Mouse (Mus musculus): ENCODE results near the gene Plxna2.

Gene Plxna2

GRCm38 (mm10) chr1:194617918-194618317 is at the start of gene Plxna2:
TSS of gene Plxna2 (plus strand) at chr1:194618218.
- DNase-seq (ENCODE audit: low read depth): no peak

DNA sequence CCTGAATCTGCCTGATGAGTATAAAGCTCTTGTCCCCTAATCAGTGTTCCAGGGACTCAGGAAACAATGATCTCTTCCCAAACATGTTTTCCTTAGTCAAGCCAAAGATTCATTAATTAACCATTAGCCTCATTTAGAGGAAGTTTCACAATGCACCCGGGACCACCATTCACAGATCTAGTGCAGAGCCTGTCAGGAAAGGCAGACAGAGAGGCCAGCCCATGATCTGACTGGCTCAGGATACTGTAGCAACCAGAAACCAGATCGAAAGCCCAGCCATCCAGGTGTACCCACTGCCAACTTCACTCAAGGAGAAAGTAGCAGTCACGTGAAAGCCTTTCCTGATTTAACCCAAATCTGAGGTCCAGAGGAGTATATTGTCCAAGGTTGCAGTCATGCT is 44.1 kb upstream of the Plxna2 start:
- DNase-seq (ENCODE audit: low read depth): no peak

GRCm38 (mm10) chr1:194578270-194578669 is 39.7 kb upstream of the Plxna2 start:
- DNase-seq (ENCODE audit: low read depth): no peak

DNA sequence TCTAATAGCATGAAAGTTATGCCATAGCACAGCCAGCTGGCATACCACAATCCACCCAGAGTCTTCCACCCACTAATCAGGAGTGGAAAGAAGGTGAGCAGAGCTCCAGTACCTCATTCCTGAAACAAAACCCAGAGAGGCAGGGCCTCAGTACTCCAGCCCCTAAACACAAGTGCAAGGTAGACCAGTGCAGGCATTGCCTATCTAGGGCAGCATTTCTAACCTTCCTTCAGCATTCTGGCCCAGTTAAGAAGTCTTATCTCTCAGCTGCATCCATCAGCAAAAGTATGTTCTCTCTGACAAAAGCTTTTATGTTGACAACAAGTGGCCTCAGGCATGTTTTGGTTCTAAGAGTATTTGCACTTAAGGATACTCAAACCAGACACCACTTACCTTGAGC is 37.5 kb upstream of the Plxna2 start:
- DNase-seq (ENCODE audit: low read depth): no peak

GRCm38 (mm10) chr1:194586670-194587069 is 31.3 kb upstream of the Plxna2 start:
- DNase-seq (ENCODE audit: low read depth): no peak

DNA sequence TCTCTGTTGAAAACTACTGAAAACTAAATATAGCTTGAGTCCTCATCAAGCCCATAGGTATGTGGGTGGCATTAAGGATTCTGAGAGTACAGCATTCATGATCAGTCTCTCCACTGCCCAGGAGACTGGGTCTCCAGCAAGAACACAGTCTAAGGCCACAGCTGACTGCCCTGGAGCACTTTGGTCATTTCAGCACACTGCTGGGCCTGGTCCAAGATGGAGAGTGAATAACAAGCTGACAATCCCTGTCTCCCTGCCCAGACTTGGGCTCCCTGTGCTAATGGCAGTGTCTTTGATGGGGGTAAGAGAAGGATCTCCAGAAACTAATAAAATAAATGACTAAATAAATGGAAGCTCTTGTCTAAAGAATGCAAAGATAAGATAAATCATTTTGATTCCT is 30.5 kb upstream of the Plxna2 start:
- no peak for DNase-seq (ENCODE audit: low read depth)

DNA sequence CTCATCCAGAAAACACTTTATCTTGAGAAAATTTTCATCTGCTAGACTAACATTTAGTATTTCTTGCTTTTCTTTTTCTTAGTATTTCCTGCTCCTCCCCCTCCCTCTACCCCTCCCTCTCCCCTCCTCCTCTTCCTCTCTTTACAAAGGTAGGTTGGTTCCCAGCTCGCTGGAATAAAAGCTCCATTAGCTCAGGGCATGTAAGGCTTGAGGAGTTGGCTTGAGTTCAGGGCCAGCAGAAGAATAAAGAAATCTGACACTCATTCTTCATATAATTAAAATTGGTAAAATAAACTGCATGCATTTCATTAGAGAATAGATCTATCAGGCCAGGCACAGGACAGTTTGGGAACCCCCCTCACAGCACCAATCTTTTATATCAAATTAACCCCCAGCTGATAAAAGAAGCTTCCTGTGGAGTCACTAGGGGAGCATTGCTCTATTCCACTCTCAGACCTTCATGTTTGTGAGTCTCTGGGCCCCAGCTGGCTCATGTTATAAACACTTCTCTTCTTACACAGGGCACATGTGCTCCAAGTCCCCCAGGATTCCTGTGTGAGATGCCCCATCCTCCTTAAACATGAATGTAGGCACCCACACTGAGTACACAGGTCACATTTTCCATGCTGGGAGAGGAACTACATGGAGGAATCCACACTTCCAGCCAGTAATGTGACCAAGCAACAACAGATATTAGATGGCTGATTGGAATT is 29.9 kb upstream of the Plxna2 start:
- DNase-seq (ENCODE audit: low read depth): no peak

GRCm38 (mm10) chr1:194588711-194589451 is 29.1 kb upstream of the Plxna2 start:
- DNase-seq (ENCODE audit: low read depth): no peak

DNA sequence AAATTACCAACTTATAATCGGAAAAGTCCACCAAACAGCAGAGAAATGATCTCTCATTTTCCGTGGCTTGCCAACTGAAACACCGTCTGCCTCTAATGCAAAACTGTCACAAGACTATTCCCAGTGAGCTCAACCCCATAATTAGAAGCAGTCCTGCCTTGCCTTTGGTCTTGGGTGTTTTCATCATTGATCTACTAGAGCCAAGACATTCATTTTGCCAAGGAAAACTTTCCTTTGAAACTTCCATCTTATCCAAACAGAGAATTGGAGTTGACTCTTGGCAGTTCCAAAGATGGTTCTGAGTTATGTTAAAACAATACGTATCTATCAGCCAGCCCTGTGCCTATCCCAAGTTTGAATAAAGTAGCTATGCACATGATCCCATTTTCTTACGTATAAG is 24.9 kb upstream of the Plxna2 start:
- DNase-seq (ENCODE audit: low read depth): no peak

- no peak for DNase-seq (ENCODE audit: low read depth)
Measured at GRCm38 (mm10) chr1:194607406-194608261, 10.4 kb upstream of the Plxna2 start.

DNA sequence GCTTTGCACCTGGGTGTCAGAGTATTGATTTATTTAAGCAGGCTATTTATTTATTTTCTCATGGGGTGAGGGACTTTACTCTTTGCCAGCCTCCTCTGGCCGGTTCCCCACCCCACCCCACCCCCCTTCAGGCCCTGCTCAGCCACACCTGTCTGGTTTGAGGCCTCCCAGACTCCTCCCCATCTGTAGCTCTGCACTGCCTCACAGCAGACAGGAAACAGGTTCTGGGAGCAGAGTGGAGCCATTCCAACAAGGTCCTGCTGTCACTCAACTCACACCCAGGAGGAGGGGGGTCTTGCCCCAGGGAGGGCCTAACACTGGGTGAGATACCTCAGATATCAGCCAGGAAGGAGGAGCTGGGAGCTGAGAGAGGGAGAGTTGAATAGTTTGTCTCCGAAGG is 7.5 kb upstream of the Plxna2 start:
- DNase-seq (ENCODE audit: low read depth): no peak

DNA sequence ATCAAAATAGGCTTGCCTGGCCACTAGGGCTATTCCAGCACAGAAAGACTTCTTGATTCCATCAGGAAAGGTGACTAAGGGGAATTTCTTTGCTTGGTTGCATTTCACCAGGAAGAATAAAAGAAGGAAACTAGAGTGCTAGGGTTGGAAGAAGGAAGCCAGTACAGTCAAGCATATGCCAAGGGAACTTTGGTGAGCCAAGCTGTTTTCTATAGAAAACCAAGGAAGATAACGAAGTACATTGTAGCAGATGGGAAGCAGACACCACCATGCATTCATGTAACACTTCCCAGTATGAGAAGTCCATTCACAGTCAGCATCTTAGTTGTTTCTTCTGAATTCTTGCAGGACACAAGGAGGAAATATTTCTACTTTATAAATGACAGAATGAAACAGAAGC is 5.4 kb upstream of the Plxna2 start:
- DNase-seq (ENCODE audit: low read depth): no peak

DNA sequence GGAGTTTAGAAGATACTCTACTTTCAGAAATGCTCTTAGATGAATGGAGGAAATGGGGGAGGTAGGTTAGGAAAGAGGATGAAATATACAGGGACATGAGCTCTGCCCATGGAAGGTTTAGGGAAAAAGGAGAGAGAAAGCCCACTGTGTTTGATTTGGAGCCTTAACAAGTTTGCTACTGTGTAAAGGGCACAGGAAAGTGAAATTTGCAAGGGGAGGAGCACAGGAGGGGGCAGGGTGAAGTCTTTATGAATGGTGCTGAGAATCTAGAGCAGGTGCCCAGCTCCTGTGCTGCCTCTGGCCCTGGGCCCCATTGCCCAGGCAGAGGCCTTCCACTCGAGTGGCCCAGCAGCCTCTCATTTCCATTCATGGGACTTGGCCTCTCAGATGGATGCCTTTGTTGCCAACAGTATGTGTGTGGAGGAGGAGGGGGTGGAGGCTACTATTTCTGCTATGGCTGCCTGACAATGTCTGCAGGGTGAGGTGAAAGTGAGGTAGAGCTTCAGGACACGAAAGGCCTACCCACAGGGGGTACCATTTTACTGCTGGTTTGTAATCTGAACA is 4.7 kb upstream of the Plxna2 start:
- no peak for DNase-seq (ENCODE audit: low read depth)

- no peak for DNase-seq (ENCODE audit: low read depth)
Measured at GRCm38 (mm10) chr1:194613923-194614830, 3.8 kb upstream of the Plxna2 start.

GRCm38 (mm10) chr1:194616136-194616535 is 1.9 kb upstream of the Plxna2 start:
- no peak for DNase-seq (ENCODE audit: low read depth)

GRCm38 (mm10) chr1:194618841-194619311 is 858 bp downstream of the Plxna2 start:
- DNase-seq (ENCODE audit: low read depth): peak; percentile 41

DNA sequence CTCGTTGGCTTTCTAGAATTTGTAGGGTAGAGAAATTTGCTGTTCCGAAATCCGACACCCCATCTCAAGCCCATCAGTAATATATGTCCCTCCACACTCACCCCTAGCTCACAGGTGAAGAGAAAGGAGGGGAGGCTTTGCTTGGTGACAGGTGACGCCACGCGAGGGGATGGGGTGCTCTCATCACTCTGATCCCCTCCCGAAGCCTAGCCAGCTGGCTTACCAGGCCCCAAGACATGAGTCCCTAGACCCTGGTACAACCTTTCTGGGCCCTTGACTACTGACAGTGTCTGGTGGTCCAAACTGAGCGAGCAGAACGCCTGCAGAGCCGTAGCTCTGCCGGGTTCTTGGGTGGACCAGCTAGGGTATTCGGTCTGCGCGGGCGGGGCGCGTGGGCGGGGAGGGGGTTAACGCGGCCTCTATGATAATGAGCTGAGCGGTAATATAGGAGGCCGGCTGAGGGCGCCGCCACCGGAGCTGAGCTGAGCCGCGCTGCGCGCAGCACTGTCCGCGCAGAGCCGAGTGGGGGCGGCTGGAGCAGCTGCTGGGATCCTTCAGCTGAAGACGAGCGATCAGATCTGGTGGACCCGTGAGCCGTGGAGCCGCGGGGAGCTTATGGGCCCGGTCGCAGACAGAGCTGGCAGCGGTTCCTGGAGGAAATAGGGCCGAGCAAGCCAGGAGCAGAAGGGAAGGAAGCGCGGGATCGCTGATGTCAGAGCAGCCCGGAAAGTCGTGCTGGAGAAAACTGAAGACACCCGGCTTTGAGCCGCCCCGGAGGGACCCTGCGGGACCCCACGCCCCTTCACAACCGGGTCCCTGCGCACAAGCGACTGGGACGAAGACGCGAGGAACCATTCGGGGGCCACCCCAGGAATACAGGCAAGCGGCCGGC is 1.6 kb downstream of the Plxna2 start:
- no peak for DNase-seq (ENCODE audit: low read depth)

GRCm38 (mm10) chr1:194620245-194620991 is 2.4 kb downstream of the Plxna2 start:
- no peak for DNase-seq (ENCODE audit: low read depth)

DNA sequence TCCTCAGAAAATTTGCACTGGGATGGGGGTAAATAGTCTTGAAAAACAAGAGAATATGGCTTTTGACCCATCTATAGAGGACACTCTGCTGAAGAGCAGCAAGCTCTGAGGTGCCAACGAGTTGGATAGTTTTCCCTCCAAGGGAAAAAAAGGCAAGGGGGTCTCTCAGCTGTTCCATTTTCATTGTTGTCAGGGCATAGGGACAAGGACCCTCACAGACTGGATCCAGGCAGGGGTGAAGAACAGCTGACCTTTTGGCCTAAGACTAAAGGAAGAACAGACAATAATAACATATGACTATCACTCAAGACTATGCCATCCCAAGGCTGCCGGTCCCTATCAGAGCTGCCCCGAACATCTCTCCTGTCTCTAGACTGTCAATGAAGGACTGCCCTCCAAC is 4.2 kb downstream of the Plxna2 start:
- no peak for DNase-seq (ENCODE audit: low read depth)
